Mouse (Mus musculus) G1E (cell line): ENCODE measurements at regions not wholly inside any gene's neighbourhood (a gene's known extent, or its start where the extent isn't known, plus 50 kb on each side); places are given as distances from the start of the nearest gene placed in this dataset.

Source experiments
- CTCF ChIP-seq: IDR thresholded peaks from 2 replicates; pipeline ENCODE4 v1.5.1; 2012; ENCODE audit warnings: low read depth, low read length, inconsistent platforms, mixed read lengths
- GATA1 ChIP-seq: IDR thresholded peaks from 2 replicates; pipeline ENCODE4 v1.6.1; 2012; ENCODE audit warnings: borderline replicate concordance, low read length, inconsistent platforms, mixed read lengths
- POLR2AphosphoS5 ChIP-seq: IDR thresholded peaks from 2 replicates; pipeline ENCODE4 v1.6.1; 2012; ENCODE audit warnings: low read depth, low read length, inconsistent platforms; ENCODE audit not compliant: insufficient replicate concordance
- TAL1 ChIP-seq: conservative IDR thresholded peaks from 2 replicates; pipeline ENCODE4 v1.6.1; 2012; ENCODE audit warnings: low read depth, low read length, inconsistent platforms, mixed read lengths

DNA sequence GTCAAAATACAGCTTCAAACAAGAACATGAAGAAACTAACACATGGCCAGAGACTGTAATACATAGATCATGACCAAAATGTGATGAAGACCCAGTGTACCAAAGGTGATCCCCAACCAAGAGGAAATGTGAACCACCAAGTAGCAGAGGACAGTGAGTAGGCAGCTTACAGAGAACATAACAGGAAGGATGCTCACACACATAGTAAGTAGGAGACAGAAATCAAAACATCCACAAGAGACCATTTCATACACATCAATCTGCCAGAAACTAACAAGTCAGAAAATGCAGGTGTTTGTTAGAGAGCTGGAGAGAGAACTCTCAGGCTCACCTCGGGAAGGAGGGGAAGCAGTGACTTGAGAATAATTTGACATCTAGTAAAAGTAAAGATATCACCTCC lies 78.9 kb upstream of the Ngly1 start:
- no peak for TF ChIP-seq CTCF
- no peak for TF ChIP-seq GATA1
- no peak for TF ChIP-seq POLR2AphosphoS5
- TF ChIP-seq TAL1, result no peak
